Mouse (Mus musculus): ENCODE data around the gene Dlgap3.
A peak's percentile ranks its signal among the peaks of the same experiment; 100 is the strongest.

Dlgap3 gene

DNA sequence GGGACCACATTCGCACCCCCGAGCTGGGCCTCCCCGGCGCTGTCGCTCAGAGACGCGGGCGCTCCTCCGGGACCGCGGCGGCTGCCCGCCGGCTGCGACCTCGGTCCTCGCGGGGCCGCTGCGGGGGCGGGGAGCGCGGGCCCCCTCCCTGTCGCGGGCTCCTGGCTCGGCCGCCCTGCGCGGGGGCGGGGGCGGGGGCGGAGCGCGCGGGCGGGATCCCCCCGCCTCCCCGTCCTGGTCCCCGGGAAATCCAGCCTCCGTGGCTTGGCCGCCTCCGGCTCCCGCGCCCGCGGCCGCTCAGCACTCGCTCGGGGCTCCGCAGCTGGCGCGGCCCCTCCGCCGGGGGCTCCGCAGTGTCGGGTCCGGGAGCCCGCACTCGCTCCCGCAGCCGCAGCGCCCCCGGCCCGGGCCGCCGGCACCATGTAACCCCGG, at the start of gene Dlgap3:
TSS of gene Dlgap3 (plus strand) at position 291 of the 432 bp plus-strand sequence.
- ATAC-seq (ENCODE audit: low TSS enrichment), result no peak

DNA sequence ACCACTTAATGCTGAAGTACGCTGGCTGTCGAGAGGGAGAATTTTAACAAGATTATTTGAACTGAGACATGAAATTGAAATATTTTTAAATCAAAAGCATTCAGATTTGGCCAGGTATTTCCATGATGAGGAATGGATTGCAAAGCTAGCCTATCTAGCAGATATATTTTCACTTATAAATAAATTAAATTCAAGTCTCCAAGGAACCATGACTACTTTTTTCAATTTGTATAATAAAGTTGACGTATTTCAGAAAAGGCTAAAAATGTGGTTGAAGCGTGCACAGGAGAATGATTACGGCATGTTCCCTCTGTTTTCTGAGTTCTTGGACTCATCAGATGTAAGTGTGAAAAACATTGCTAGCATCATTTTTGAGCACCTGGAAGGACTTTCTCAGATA, 45.6 kb upstream of the Dlgap3 start, which contains the start of gene Tmem35b:
TSS of gene Tmem35b (plus strand) at position 301 of the 400 bp plus-strand sequence.
- ATAC-seq (ENCODE audit: low TSS enrichment), result no peak

- no peak for ATAC-seq (ENCODE audit: low TSS enrichment)
These were observed 44.7 kb upstream of the Dlgap3 start for GRCm38 (mm10) chr4:127124331-127124730.

- peak; percentile 83 for ATAC-seq (ENCODE audit: low TSS enrichment)
These were observed 43.1 kb upstream of the Dlgap3 start for GRCm38 (mm10) chr4:127125834-127126463.

DNA sequence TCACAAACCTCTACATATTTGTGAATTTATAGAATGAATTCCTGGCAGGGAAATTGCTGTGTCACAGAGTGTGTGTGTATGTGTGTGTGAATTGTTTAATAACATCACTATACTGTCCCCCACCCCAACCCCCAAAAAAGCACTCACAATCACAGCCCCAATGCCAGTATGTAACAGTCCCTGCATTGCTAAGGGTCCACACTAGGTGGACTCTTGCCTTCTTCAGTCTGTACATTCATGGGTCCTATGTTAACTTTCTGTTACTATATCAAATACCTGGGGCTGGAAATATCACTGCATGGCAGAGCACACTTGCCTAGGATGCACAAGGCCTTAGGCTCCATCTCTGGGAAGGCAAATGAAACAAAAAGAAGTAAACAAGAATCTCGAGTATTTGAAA, 34.3 kb upstream of the Dlgap3 start:
- no peak for ATAC-seq (ENCODE audit: low TSS enrichment)

- no peak for ATAC-seq (ENCODE audit: low TSS enrichment)
These were observed 31.4 kb upstream of the Dlgap3 start for GRCm38 (mm10) chr4:127137591-127137990.

- no peak for ATAC-seq (ENCODE audit: low TSS enrichment)
These were observed 30.5 kb upstream of the Dlgap3 start for GRCm38 (mm10) chr4:127138486-127138885.

- no peak for ATAC-seq (ENCODE audit: low TSS enrichment)
These were observed 19.0 kb upstream of the Dlgap3 start for GRCm38 (mm10) chr4:127150031-127150430.

GRCm38 (mm10) chr4:127153345-127153744, 15.7 kb upstream of the Dlgap3 start:
- no peak for ATAC-seq (ENCODE audit: low TSS enrichment)

GRCm38 (mm10) chr4:127155757-127156156, 13.2 kb upstream of the Dlgap3 start:
- ATAC-seq (ENCODE audit: low TSS enrichment), result no peak

GRCm38 (mm10) chr4:127157746-127158145, 11.3 kb upstream of the Dlgap3 start:
- ATAC-seq (ENCODE audit: low TSS enrichment), result no peak

GRCm38 (mm10) chr4:127163926-127164325, 5.1 kb upstream of the Dlgap3 start:
- no peak for ATAC-seq (ENCODE audit: low TSS enrichment)

GRCm38 (mm10) chr4:127167096-127167495, 1.9 kb upstream of the Dlgap3 start:
- ATAC-seq (ENCODE audit: low TSS enrichment), result no peak

GRCm38 (mm10) chr4:127167731-127168130, 1.3 kb upstream of the Dlgap3 start:
- ATAC-seq (ENCODE audit: low TSS enrichment), result no peak

DNA sequence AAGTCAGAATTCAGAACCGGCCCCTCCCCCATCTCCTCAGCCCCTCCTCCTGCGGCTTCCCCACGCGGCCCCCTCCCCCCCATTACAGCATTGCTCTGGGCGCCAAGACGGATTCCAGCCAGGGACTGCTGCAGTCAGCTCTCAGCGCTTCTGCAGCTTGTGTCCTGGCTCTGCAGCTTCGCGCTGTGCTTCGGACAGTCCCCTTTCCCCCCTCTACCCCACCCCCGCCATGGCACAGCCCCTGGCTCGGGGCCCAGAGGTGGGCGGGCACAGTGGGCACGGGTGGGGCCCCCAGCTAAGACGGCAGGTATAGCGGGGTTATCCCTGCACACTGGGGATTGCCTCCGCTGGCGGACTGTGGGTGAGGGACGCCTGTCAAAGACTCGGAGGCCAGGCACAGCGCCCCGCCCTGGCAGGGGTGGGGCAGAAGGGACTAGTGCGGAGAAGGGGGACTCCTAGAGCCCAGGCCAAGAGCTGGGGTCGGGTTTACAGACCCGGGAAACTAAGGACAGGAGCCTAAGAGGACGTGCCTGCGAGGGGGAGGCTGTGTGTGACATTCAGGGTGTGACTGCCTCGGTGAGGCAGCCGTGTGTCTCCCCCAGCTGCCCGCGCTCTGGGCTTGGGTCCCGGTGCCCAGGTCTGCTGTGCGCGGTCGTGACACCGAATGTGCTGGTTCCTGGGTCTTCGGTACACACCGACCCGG, 642 bp upstream of the Dlgap3 start:
- peak; percentile 33; the same call in 1 of the 2 replicates for ATAC-seq (ENCODE audit: low TSS enrichment)

GRCm38 (mm10) chr4:127169346-127170221, 580 bp downstream of the Dlgap3 start:
- ATAC-seq (ENCODE audit: low TSS enrichment), result peak; percentile 10; the same call in 1 of the 2 replicates

DNA sequence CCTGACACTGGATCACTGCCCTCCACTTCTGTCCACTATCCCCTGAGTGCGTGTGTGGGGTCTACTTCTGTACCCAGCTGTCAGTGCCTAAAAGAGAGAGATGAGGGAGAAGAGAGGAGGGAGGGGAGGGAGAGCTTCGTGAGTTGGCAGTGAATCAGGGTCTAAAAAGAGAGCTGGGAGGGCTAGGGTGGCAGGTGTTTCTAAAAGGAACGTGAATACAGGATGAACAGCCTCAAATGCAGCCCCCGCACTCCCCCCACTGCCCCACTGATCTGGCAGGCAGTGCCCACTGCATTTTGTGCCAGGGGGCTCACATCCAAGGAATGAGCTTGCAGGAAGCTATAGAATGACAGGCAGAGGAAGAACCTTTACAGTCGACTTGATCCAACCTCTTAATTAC, 1.9 kb downstream of the Dlgap3 start:
- ATAC-seq (ENCODE audit: low TSS enrichment), result peak; percentile 11; the same call in 1 of the 2 replicates

GRCm38 (mm10) chr4:127171341-127171905, 2.4 kb downstream of the Dlgap3 start:
- ATAC-seq (ENCODE audit: low TSS enrichment), result no peak

DNA sequence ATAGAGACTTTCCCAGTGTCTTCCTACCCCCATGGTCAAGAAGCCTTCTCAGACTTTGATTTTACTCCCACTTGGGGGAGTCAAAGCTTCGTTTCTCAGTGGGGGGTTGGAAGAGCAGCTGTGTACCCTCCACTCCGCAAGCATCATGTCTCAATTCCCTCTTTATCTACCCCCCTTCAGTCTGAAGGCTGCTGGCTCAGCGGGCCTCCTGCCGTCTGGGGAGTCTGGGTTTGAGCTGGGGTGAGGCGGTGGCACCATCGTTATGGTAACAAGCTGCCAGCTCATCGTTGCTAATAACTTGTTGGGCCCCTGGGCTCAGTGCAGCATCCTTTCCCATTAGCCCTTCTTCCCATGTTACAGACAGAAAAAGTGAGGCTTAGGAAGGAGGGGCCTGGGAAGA, 3.1 kb downstream of the Dlgap3 start:
- ATAC-seq (ENCODE audit: low TSS enrichment), result no peak

GRCm38 (mm10) chr4:127172614-127173013, 3.6 kb downstream of the Dlgap3 start:
- no peak for ATAC-seq (ENCODE audit: low TSS enrichment)

- ATAC-seq (ENCODE audit: low TSS enrichment), result no peak
These were observed 4.5 kb downstream of the Dlgap3 start for GRCm38 (mm10) chr4:127173461-127173860.
